Mouse (Mus musculus) stomach, postnatal 0 days (tissue): ENCODE results near the gene Mzt1. TPM values are rescaled to one million over a fixed set of nuclear protein-coding genes. Genes with fewer than 3 reads are reported as not detected.

Experiments used
- ATAC-seq: fragments of 200-750 bp; cut with Nextera tagmentation; 2 replicates; pipeline ENCODE4 v1.8.0; 2017; ENCODE audit not compliant: low FRiP score, low TSS enrichment
- DNase-seq: peaks from one replicate; pipeline ENCODE4 v3.0.0-alpha.2; 2016; ENCODE audit warnings: low spot score
- H3K27ac ChIP-seq: fragments of 300-500 bp; sonication (generic); replicated peaks from 2 replicates; pipeline ENCODE4 v1.5.1; 2014; ENCODE audit warnings: mild to moderate bottlenecking, control low read depth
- H3K27me3 ChIP-seq: fragments of 300-500 bp; sonication (generic); 2 replicates; pipeline ENCODE4 v1.6.1; 2014; ENCODE audit warnings: low read length; ENCODE audit not compliant: control insufficient read depth, insufficient read depth
- H3K36me3 ChIP-seq: fragments of 300-500 bp; sonication (generic); 2 replicates; pipeline ENCODE4 v1.6.1; 2014; ENCODE audit warnings: low read length, mixed read lengths; ENCODE audit not compliant: control insufficient read depth, insufficient read depth
- H3K4me1 ChIP-seq: fragments of 300-500 bp; sonication (generic); replicated peaks from 2 replicates; pipeline ENCODE4 v1.6.1; 2014; ENCODE audit warnings: antibody characterized with exemption; ENCODE audit not compliant: control insufficient read depth, insufficient read depth
- H3K4me2 ChIP-seq: fragments of 300-500 bp; sonication (generic); replicated peaks from 2 replicates; pipeline ENCODE4 v1.6.1; 2014; ENCODE audit warnings: low read depth, mild to moderate bottlenecking, control low read depth, moderate library complexity
- H3K4me3 ChIP-seq: fragments of 300-500 bp; sonication (generic); 2 replicates; pipeline ENCODE4 v1.5.1; 2014; ENCODE audit warnings: low read depth, low read length, control low read depth
- H3K9ac ChIP-seq: fragments of 300-500 bp; sonication (generic); 2 replicates; pipeline ENCODE4 v1.6.1; 2014; ENCODE audit warnings: mild to moderate bottlenecking, low read length, control low read depth, mixed read lengths
- H3K9me3 ChIP-seq: fragments of 300-500 bp; sonication (generic); 2 replicates; pipeline ENCODE4 v1.6.1; 2016; ENCODE audit warnings: low read length; ENCODE audit not compliant: control insufficient read depth
- CTCF ChIP-seq: IDR thresholded peaks from 2 replicates; pipeline ENCODE4 v1.5.1; 2016; ENCODE audit warnings: antibody characterized with exemption, low read depth, mild to moderate bottlenecking, moderate library complexity
- EP300 ChIP-seq: optimal IDR thresholded peaks from 2 replicates; pipeline ENCODE3; 2016; ENCODE audit warnings: antibody characterized with exemption
- WGBS: fragments of 180-500 bp; shearing (Covaris S2); extraction: QIAGEN DNeasy Blood & Tissue Kit; methylation state at CpG from one replicate; pipeline ENCODE4 v1.1.7; 2014; 5-methylcytosine and 5-hydroxymethylcytosine counted together
- polyA plus RNA-seq: library from polyadenylated mRNA; unstranded; fragments of >200 nt; fragmentation: Nextera tagmentation; extraction: Ambion mirVana; gene quantifications from 2 replicates; pipeline ENCODE4 v1.2.1, GENCODE M21; 2015

Mzt1 gene
- polyA plus RNA-seq, result 52.8 and 55.8 TPM in 2 replicates

DNA sequence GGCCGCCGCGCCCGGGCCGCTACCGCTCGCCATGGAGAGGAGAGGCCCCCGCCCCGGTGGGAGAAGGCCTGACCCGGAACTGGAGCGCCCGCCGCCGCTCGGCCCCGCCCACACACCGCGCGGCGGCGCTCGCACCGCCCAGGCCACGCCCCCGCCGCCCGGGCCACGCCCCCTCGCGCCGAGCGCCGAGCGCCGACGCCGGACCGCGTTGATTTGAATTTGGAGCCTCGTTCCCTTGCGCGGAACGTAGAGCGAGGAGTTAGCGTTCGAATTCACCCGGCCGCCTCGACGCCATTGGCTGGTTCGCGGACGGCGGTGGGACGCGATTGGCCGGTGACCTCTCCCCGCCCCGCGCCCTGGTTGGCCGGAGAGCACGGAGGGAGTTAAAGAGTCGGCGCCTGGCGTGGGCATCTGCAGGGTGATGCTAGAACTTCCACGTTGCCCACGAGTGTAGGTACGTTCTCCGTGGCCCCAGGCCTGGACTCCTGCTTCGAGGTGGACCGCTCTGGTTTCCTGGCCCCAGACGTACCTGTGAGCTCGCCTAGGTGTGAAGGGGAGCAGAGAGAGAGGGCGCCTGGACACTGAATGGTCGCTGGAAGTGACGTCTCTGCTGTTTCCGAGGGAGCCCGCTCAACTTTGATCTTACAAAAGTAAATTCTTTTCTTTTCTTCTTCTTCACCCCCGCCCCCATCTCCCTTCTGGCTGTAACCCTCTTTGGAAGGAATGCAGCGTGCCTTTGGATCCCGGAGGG is at the start of gene Mzt1, which contains the start of gene Bora:
Gene Mzt1, minus strand, starts transcription at position 104 of the 751 bp plus-strand sequence.
Gene Bora, plus strand, starts transcription at position 192 of the 751 bp plus-strand sequence.
- Histone ChIP-seq H3K27me3 (no peaks in the 10 kb centered on the region), H3K4me3 (peak within 1 kb of the TSS; percentile 95), H3K4me1 (peaks cover 5% of the 10 kb centered on the region; the same call in 1 of the 2 replicates), H3K4me2 (peak within 1 kb of the TSS; percentile 83), H3K9ac (peak within 1 kb of the TSS; percentile 91), H3K27ac (peak within 1 kb of the TSS; percentile 94), H3K36me3 (no peaks in the 10 kb centered on the region), H3K9me3 (no peaks in the 10 kb centered on the region)
- under 1% methylated on average over 71 of the region's 81 CpGs for WGBS
- DNase-seq (peak; percentile 94), ATAC-seq (peak; percentile 97)
- no peak for TF ChIP-seq EP300
- TF ChIP-seq CTCF, result no peak

DNA sequence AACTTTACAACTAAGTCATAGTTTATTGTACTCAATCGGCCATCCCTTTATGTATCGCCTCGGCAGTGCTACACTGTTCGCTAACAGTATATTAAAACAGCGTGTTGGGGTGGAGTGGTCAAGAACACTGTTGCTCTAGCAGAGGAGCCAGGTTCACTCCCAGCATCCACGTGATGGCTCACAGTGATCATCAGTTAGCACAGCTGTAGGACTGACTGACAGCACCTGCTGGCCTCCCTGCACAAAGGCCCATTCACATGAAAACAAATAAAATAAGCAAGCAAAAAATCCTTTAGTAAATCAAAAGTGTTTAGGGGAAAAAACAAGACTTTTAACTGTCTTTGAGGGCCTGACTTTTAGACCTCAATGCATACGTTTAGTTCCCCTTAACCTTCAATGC is 43.0 kb upstream of the Mzt1 start:
- peaks cover 17% of the 10 kb centered on the region for H3K36me3 ChIP-seq

DNA sequence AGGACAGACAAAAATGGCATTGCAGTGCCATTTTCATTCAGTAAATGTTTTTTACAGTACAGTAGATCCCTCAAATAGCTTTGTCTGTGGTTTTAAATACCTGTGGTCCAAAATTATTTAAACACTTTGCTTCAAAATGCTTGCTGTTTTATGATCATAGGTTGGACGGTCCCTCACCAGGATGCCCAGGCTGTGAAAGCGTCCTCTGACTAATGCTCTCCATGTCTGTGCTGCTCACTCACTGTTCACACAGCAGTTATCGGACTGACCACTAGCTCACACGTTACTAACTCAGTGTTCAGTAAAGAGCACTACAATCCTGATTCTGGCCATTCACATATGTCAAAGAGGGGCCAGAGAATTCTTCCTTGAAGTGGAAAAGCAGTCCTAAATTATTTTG is 25.2 kb upstream of the Mzt1 start:
- Histone ChIP-seq H3K9ac (no peak overlapping the region), H3K36me3 (peaks cover 4% of the 10 kb centered on the region; the same call in 1 of the 2 replicates), H3K4me3 (no peak overlapping the region), H3K27me3 (no peaks in the 10 kb centered on the region), H3K27ac (no peak overlapping the region), H3K4me2 (no peak overlapping the region), H3K9me3 (no peaks in the 10 kb centered on the region), H3K4me1 (no peaks in the 10 kb centered on the region)
- DNase-seq (no peak), ATAC-seq (no peak)
- TF ChIP-seq EP300 (no peak), CTCF (no peak)
- 84% methylated on average over 4 of the region's 4 CpGs for WGBS

More for the DNA sequence above, 43.0 kb upstream of the Mzt1 start:
- no peaks in the 10 kb centered on the region for H3K9me3 ChIP-seq
- ATAC-seq (no peak), DNase-seq (no peak)
- no peaks in the 10 kb centered on the region for H3K4me1 ChIP-seq
- no peak overlapping the region for H3K27ac ChIP-seq
- no peak overlapping the region for H3K9ac ChIP-seq
- H3K4me3 ChIP-seq, result no peak overlapping the region
- no peak overlapping the region for H3K4me2 ChIP-seq
- TF ChIP-seq EP300, result no peak
- no peak for TF ChIP-seq CTCF
- 87% methylated on average over 7 of the region's 7 CpGs for WGBS
- H3K27me3 ChIP-seq, result no peaks in the 10 kb centered on the region

GRCm38 (mm10) chr14:99063091-99063490 is 17.2 kb upstream of the Mzt1 start:
- ATAC-seq (no peak), DNase-seq (no peak)
- H3K9ac ChIP-seq, result no peak overlapping the region
- 96% methylated on average over 2 of the region's 2 CpGs for WGBS
- TF ChIP-seq EP300, result no peak
- TF ChIP-seq CTCF, result no peak
- no peaks in the 10 kb centered on the region for H3K27me3 ChIP-seq
- H3K27ac ChIP-seq, result no peak overlapping the region
- H3K4me2 ChIP-seq, result no peak overlapping the region
- no peak overlapping the region for H3K4me3 ChIP-seq
- no peaks in the 10 kb centered on the region for H3K9me3 ChIP-seq
- peaks cover 8% of the 10 kb centered on the region; the same call in 1 of the 2 replicates for H3K36me3 ChIP-seq
- no peaks in the 10 kb centered on the region for H3K4me1 ChIP-seq

- no peak for ATAC-seq
- peaks cover 6% of the 10 kb centered on the region; the same call in 1 of the 2 replicates for H3K36me3 ChIP-seq
These were observed 14.7 kb upstream of the Mzt1 start for GRCm38 (mm10) chr14:99060616-99061015.

More at GRCm38 (mm10) chr14:99060616-99061015, 14.7 kb upstream of the Mzt1 start:
- Histone ChIP-seq H3K27me3 (no peaks in the 10 kb centered on the region), H3K27ac (no peak overlapping the region), H3K9ac (no peak overlapping the region), H3K4me3 (no peak overlapping the region), H3K4me1 (no peaks in the 10 kb centered on the region), H3K9me3 (no peaks in the 10 kb centered on the region), H3K4me2 (no peak overlapping the region)
- no peak for DNase-seq
- TF ChIP-seq EP300 (no peak), CTCF (no peak)
- 85% methylated on average over 12 of the region's 12 CpGs for WGBS
